Mouse (Mus musculus): ENCODE data around the gene Tecpr1.

The Tecpr1 gene

GRCm38 (mm10) chr5:144223503-144223862, at the start of gene Tecpr1:
Gene Tecpr1, minus strand, starts transcription at chr5:144223615.
- DNase-seq (ENCODE audit: low spot score in 2 of 2), result peak; percentile 92 to 94

DNA sequence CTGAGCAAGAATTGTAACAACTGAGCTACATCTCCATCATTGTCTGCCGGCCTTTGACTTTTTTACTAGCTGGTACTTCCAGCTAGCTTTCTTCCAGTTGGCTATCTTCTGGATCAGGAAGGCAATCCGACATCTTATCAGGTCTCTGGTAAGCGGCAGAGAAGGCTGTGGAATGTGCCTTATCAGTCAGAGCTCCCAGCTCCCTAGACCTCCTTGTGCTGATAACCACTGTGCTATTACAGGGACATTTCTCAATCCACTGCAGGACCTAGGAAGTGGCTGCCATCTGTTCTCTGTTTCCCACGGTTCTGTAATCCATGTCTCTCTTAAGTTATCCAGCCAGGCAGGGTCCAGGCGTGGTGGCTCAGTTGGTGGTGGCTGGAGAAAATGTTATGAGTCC, 48.4 kb upstream of the Tecpr1 start:
- DNase-seq (ENCODE audit: low spot score in 2 of 2), result no peak

DNA sequence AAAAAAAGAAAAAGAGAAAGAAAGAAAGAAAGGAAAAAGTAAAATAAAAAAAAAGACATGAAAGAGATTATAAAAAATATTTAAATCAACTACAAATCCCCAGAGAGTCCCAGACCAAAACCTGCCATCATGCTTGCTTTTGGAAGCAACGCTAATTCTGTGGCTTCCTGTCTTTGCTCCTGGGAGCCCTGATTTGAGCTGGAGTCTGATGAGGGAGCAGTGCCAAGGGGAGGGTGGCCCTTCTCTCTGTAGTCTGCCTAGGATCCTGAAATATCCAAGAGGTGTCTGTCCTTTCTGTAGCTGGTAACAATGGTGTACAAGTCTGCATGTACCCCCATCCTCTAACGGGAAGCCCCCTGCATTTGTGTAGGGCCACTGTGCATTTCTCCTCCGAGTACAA, 47.7 kb upstream of the Tecpr1 start:
- DNase-seq (ENCODE audit: low spot score in 2 of 2), result no peak

- no peak for DNase-seq (ENCODE audit: low spot score in 2 of 2)
Observed at GRCm38 (mm10) chr5:144270420-144270819, 47.0 kb upstream of the Tecpr1 start.

- no peak for DNase-seq (ENCODE audit: low spot score in 2 of 2)
Observed at GRCm38 (mm10) chr5:144269926-144270325, 46.5 kb upstream of the Tecpr1 start.

- no peak for DNase-seq (ENCODE audit: low spot score in 2 of 2)
Observed at GRCm38 (mm10) chr5:144267535-144268241, 44.3 kb upstream of the Tecpr1 start.

GRCm38 (mm10) chr5:144263496-144263895, 40.1 kb upstream of the Tecpr1 start:
- no peak for DNase-seq (ENCODE audit: low spot score in 2 of 2)

- no peak for DNase-seq (ENCODE audit: low spot score in 2 of 2)
Observed at GRCm38 (mm10) chr5:144263082-144263481, 39.7 kb upstream of the Tecpr1 start.

- DNase-seq (ENCODE audit: low spot score in 2 of 2), result no peak
Observed at GRCm38 (mm10) chr5:144261829-144262228, 38.4 kb upstream of the Tecpr1 start.

- no peak for DNase-seq (ENCODE audit: low spot score in 2 of 2)
Observed at GRCm38 (mm10) chr5:144261309-144261708, 37.9 kb upstream of the Tecpr1 start.

DNA sequence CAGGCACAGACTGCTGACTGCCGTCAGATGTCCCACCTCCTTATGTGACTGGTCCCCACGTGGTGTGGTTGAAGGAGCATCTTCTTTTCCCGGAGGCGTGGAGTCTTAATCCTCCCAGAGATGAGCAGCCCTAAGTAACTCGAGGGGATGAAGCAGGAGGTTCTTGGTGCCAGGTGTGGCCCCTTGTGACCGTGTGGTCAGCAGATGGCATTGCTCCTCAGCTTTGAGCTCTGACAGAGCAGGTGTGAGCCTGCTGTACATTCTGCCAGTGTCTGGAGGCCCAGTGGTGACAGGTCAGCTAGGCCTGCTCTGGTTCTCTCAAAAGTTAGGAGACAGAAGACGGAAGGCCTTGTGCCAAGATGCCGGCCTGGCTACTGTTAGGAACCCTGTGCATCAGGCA, 37.0 kb upstream of the Tecpr1 start:
- DNase-seq (ENCODE audit: low spot score in 2 of 2), result no peak

DNA sequence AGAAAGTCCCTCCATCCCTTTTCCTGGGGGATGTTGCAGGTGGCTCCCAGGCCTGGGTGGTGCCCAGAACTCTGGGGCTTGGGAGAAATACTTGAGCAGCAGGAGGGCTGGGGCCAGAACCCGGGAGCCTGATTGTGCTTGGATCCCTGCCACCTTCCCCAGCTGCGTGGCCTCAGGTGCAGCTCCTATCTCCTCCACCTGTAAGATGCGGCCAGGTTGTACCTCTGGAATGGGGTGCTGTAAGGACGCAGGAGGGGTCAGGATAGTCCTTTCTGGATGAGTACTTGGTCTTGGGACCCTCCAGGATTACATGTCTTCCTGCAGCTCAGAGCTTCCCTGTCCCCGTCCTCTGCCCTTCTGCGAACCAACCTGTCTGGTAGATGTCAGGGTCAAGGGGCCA, 35.8 kb upstream of the Tecpr1 start:
- DNase-seq (ENCODE audit: low spot score in 2 of 2), result no peak

DNA sequence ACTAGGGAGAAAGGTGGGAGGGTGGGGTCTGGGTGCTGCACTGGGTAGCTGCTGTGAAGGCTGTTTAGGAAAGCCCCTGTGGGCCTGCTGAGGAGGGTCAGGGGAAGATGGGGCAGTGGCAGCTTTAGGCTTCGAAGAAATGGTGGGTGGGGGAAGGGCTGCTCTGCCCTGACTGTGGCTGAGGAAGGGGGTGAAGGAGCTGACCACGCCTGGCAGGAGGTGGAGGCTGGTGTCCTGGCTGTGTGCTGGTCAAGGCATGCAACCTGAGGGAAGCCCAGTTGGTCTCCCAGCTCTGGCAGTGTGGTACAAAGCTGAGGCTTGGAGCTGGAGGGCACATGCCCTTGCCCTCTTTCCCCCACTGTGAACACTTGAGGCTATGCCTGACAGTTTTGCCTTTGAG, 35.3 kb upstream of the Tecpr1 start:
- no peak for DNase-seq (ENCODE audit: low spot score in 2 of 2)

- no peak for DNase-seq (ENCODE audit: low spot score in 2 of 2)
Observed at GRCm38 (mm10) chr5:144258131-144258611, 34.8 kb upstream of the Tecpr1 start.

- DNase-seq (ENCODE audit: low spot score in 2 of 2), result no peak
Observed at GRCm38 (mm10) chr5:144257451-144258110, 34.2 kb upstream of the Tecpr1 start.

- DNase-seq (ENCODE audit: low spot score in 2 of 2), result no peak
Observed at GRCm38 (mm10) chr5:144256888-144257287, 33.5 kb upstream of the Tecpr1 start.

- no peak for DNase-seq (ENCODE audit: low spot score in 2 of 2)
Observed at GRCm38 (mm10) chr5:144256541-144256870, 33.1 kb upstream of the Tecpr1 start.

- peak; percentile 49 to 62 for DNase-seq (ENCODE audit: low spot score in 2 of 2)
Observed at GRCm38 (mm10) chr5:144255632-144256540, 32.5 kb upstream of the Tecpr1 start.

GRCm38 (mm10) chr5:144254811-144255631, 31.6 kb upstream of the Tecpr1 start:
- DNase-seq (ENCODE audit: low spot score in 2 of 2), result peak; percentile 76 to 84

- DNase-seq (ENCODE audit: low spot score in 2 of 2), result peak; percentile 28 to 53
Observed at GRCm38 (mm10) chr5:144254122-144254810, 30.9 kb upstream of the Tecpr1 start.

GRCm38 (mm10) chr5:144253212-144253611, 29.8 kb upstream of the Tecpr1 start:
- DNase-seq (ENCODE audit: low spot score in 2 of 2), result peak in 1 of 2 experiments; percentile 28
